Mouse (Mus musculus) bone marrow, adult 2 months (tissue): ENCODE data around the gene Eif6.

Experiments used
- CTCF ChIP-seq: fragments of 200-500 bp; IDR thresholded peaks from 2 replicates; pipeline ENCODE4 v1.5.1; 2011; ENCODE audit warnings: low read length, control low read depth; ENCODE audit not compliant: control insufficient read depth, insufficient read depth
- POLR2A ChIP-seq: fragments of 200-500 bp; IDR thresholded peaks from 2 replicates; pipeline ENCODE4 v1.6.1; 2011; ENCODE audit warnings: low read depth, mild to moderate bottlenecking, control low read depth, low read length, borderline replicate concordance; ENCODE audit not compliant: control insufficient read depth

- TF ChIP-seq CTCF (no peak), POLR2A (no peak)
These were observed 7.5 kb downstream of the Eif6 start, which contains the start of gene BC029722 for GRCm38 (mm10) chr2:155819392-155819448.
